Mouse (Mus musculus): ENCODE measurements around the gene Pkib. TPM values are rescaled to one million over a fixed set of nuclear protein-coding genes. Genes with fewer than 3 reads are reported as not detected.

Pkib gene
- polyA plus RNA-seq (2016; fragmentation: Nextera tagmentation; extraction: Ambion mirVana): 1.6 and 2.2 TPM in 2 replicates

DNA sequence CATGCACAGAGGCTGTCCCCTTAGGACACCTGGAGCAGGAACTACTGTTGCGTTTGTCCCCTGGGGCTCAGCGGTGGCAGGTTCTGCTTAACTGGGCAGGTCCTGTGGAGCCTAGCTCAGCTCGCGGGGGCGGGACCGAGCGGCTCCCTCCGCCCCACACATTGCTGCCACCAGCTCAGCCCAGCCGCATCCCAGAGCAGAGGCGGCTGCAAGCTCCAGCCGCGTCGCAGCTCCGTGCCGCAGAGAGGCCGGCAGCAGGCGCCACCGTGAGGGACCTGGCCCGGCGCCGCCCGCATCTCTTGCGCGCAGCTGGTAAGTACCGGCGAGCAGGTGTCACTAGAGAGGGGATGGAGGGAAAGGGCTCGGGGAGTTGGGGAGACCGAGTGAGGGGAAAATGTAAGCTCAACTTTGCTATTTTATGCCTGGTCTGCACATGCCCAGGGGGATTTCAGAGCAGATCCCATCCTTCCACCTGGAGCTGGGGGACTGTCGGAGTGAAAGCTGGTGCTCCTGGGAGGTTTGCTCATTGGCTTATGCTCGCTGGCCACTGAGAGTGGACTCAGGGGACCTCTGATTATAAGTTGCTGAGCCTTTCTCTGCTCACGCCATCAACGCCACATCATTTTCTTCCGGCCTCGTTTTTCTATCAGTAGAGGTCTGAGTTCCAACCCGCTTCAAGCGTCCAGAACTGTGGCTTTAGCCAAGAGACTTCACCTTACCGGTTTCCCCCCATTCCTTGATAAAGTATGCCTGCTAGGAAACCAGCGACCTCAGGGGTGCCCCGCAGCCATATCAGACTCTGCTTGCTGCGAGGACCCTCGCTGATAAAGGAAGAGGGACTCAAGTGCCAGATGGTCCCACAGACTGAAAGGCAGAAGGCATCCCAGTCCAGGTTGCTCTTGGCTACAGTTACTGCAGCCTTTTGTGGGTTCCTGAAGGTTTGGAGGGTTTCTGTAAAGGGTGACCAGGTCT is at the start of gene Pkib:
TSS of gene Pkib (plus strand) at position 86 of the 972 bp plus-strand sequence.
- Histone ChIP-seq H3K4me1 (peaks cover 13% of the 10 kb centered on the region), H3K27ac (peak within 1 kb of the TSS; percentile 15; the same call in 1 of the 2 replicates), H3K9me3 (peaks cover 7% of the 10 kb centered on the region; the same call in 1 of the 2 replicates), H3K36me3 (replicated peaks) (no peaks in the 10 kb centered on the region), H3K27me3 (ENCODE audit: poor library complexity, severe bottlenecking) (peaks cover 29% of the 10 kb centered on the region), H3K4me3 (peak within 1 kb of the TSS; percentile 56)
- WGBS: 3% methylated on average over 41 of the region's 41 CpGs
- peak; percentile 58 for DNase-seq (ENCODE audit: extremely low spot score, low spot score)

- no peak for DNase-seq (ENCODE audit: extremely low spot score, low spot score)
- H3K36me3 ChIP-seq (replicated peaks): no peaks in the 10 kb centered on the region
- no peak overlapping the region for H3K27ac ChIP-seq
- 48% methylated on average over 1 of the region's 1 CpGs for WGBS
- no peaks in the 10 kb centered on the region for H3K4me1 ChIP-seq
- no peaks in the 10 kb centered on the region for H3K27me3 ChIP-seq (ENCODE audit: poor library complexity, severe bottlenecking)
- no peaks in the 10 kb centered on the region for H3K9me3 ChIP-seq
- no peak overlapping the region for H3K4me3 ChIP-seq
Measured at GRCm38 (mm10) chr10:57583927-57584326, 47.9 kb upstream of the Pkib start.

GRCm38 (mm10) chr10:57594266-57594665 is 37.5 kb upstream of the Pkib start:
- no peak for DNase-seq (ENCODE audit: extremely low spot score, low spot score)
- Histone ChIP-seq H3K27ac (no peak overlapping the region), H3K4me1 (0 out of 2 replicates have a peak, but pooled peaks cover 3% of the 10 kb centered on the region), H3K36me3 (replicated peaks) (no peaks in the 10 kb centered on the region), H3K9me3 (no peaks in the 10 kb centered on the region), H3K4me3 (no peak overlapping the region), H3K27me3 (ENCODE audit: poor library complexity, severe bottlenecking) (no peaks in the 10 kb centered on the region)
- WGBS: 92% methylated on average over 2 of the region's 2 CpGs

- 81% methylated on average over 2 of the region's 2 CpGs for WGBS
- no peak for DNase-seq (ENCODE audit: extremely low spot score, low spot score)
- H3K27me3 ChIP-seq (ENCODE audit: poor library complexity, severe bottlenecking): no peaks in the 10 kb centered on the region
- H3K4me1 ChIP-seq: 0 out of 2 replicates have a peak, but pooled peaks cover 3% of the 10 kb centered on the region
- no peak overlapping the region for H3K4me3 ChIP-seq
- no peak overlapping the region for H3K27ac ChIP-seq
- no peaks in the 10 kb centered on the region for H3K9me3 ChIP-seq
- H3K36me3 ChIP-seq (replicated peaks): no peaks in the 10 kb centered on the region
Measured at GRCm38 (mm10) chr10:57597172-57597571, 34.6 kb upstream of the Pkib start.

DNA sequence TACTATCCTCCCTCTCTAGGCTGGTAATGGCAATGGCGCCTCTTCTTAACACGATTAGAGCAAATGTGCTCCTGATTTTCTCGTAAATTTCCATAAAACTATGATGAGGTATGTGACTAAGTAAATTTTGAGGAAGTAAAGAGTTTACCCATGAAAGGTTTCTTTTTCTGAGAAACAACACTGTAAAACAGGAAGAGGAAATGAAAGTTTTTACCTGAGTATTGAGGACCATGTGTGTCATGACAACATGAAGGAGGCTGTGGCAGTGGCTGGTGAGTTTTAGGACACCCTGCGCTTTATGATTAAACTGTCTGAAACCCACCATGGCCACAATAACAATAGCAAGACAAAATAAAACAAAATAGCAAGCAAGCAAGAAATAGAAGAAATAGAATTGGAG is 28.8 kb upstream of the Pkib start:
- no peaks in the 10 kb centered on the region for H3K36me3 ChIP-seq (replicated peaks)
- no peaks in the 10 kb centered on the region for H3K9me3 ChIP-seq
- 92% methylated on average over 4 of the region's 4 CpGs for WGBS
- no peak overlapping the region for H3K27ac ChIP-seq
- no peak overlapping the region for H3K4me3 ChIP-seq
- H3K4me1 ChIP-seq: no peaks in the 10 kb centered on the region
- DNase-seq (ENCODE audit: extremely low spot score, low spot score): no peak
- H3K27me3 ChIP-seq (ENCODE audit: poor library complexity, severe bottlenecking): no peaks in the 10 kb centered on the region

DNA sequence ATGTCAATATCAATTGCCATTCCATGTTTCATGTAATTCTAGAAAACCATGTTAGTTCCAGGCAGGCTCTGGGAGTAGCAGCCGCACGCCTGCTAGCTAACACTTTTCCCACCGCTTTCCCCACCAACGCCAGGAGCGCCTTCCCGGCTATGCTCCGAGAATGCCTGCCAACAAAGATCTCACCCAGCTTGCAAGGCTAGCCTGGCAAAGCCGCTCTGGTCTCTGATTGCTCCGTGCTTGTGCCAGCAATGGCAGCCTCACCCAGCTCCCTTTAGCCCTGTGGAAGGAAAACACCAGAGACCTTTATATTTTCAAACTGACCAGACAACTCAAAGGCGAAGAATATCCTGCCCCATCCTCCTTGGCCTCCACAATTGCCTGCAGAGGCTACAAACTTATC is 8.5 kb upstream of the Pkib start:
- Histone ChIP-seq H3K27ac (no peak overlapping the region), H3K36me3 (replicated peaks) (no peaks in the 10 kb centered on the region), H3K9me3 (no peaks in the 10 kb centered on the region), H3K4me3 (no peak overlapping the region), H3K27me3 (ENCODE audit: poor library complexity, severe bottlenecking) (no peaks in the 10 kb centered on the region), H3K4me1 (no peaks in the 10 kb centered on the region)
- no peak for DNase-seq (ENCODE audit: extremely low spot score, low spot score)
- 85% methylated on average over 10 of the region's 10 CpGs for WGBS

- peaks cover 22% of the 10 kb centered on the region for H3K27me3 ChIP-seq (ENCODE audit: poor library complexity, severe bottlenecking)
- no peak overlapping the region for H3K27ac ChIP-seq
- no peak for DNase-seq (ENCODE audit: extremely low spot score, low spot score)
- H3K4me3 ChIP-seq: no peak overlapping the region
- H3K36me3 ChIP-seq (replicated peaks): no peaks in the 10 kb centered on the region
- H3K4me1 ChIP-seq: peaks cover 12% of the 10 kb centered on the region
- 78% methylated on average over 2 of the region's 2 CpGs for WGBS
- H3K9me3 ChIP-seq: peaks cover 7% of the 10 kb centered on the region; the same call in 1 of the 2 replicates
Measured at GRCm38 (mm10) chr10:57627773-57628172, 4.0 kb upstream of the Pkib start.

DNA sequence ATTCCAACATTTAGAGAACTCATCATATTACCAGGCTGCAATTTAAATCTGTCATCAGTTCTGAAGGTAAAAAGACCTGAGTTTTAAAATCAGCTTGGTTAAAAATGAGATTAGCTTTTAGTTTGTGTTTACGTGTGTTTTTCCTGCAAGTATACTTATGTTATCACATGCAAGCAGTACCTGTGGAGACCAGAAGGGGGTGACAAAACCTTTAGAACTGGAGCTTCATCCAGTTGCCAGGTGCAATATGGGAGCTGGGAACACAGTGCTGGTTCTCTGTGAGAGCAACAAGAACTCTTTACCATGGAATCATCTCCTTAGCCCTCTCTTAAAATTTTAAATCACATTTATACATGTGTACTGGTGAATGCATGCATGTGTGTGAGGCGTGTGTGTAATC is 1.2 kb upstream of the Pkib start:
- H3K9me3 ChIP-seq: peaks cover 7% of the 10 kb centered on the region; the same call in 1 of the 2 replicates
- H3K4me1 ChIP-seq: peaks cover 13% of the 10 kb centered on the region
- WGBS: 88% methylated on average over 2 of the region's 2 CpGs
- no peaks in the 10 kb centered on the region for H3K36me3 ChIP-seq (replicated peaks)
- H3K27me3 ChIP-seq (ENCODE audit: poor library complexity, severe bottlenecking): peaks cover 29% of the 10 kb centered on the region
- H3K4me3 ChIP-seq: no peak overlapping the region
- no peak overlapping the region for H3K27ac ChIP-seq
- DNase-seq (ENCODE audit: extremely low spot score, low spot score): no peak

GRCm38 (mm10) chr10:57632868-57633240 is 1.1 kb downstream of the Pkib start:
- peaks cover 13% of the 10 kb centered on the region for H3K4me1 ChIP-seq
- peaks cover 7% of the 10 kb centered on the region; the same call in 1 of the 2 replicates for H3K9me3 ChIP-seq
- 81% methylated on average over 4 of the region's 4 CpGs for WGBS
- H3K36me3 ChIP-seq (replicated peaks): no peaks in the 10 kb centered on the region
- no peak overlapping the region for H3K27ac ChIP-seq
- peaks cover 29% of the 10 kb centered on the region for H3K27me3 ChIP-seq (ENCODE audit: poor library complexity, severe bottlenecking)
- DNase-seq (ENCODE audit: extremely low spot score, low spot score): no peak
- peak overlapping the region; percentile 56 for H3K4me3 ChIP-seq

GRCm38 (mm10) chr10:57636970-57637369 is 5.2 kb downstream of the Pkib start:
- Histone ChIP-seq H3K4me1 (peaks cover 9% of the 10 kb centered on the region), H3K36me3 (replicated peaks) (no peaks in the 10 kb centered on the region), H3K27me3 (ENCODE audit: poor library complexity, severe bottlenecking) (peaks cover 15% of the 10 kb centered on the region), H3K9me3 (no peaks in the 10 kb centered on the region), H3K4me3 (no peak overlapping the region), H3K27ac (no peak overlapping the region)
- 79% methylated on average over 4 of the region's 4 CpGs for WGBS
- no peak for DNase-seq (ENCODE audit: extremely low spot score, low spot score)

GRCm38 (mm10) chr10:57638250-57638649 is 6.5 kb downstream of the Pkib start:
- Histone ChIP-seq H3K27me3 (ENCODE audit: poor library complexity, severe bottlenecking) (peaks cover 2% of the 10 kb centered on the region), H3K4me3 (no peak overlapping the region), H3K27ac (no peak overlapping the region), H3K4me1 (no peaks in the 10 kb centered on the region), H3K36me3 (replicated peaks) (no peaks in the 10 kb centered on the region), H3K9me3 (no peaks in the 10 kb centered on the region)
- 90% methylated on average over 4 of the region's 4 CpGs for WGBS
- DNase-seq (ENCODE audit: extremely low spot score, low spot score): no peak

- no peak overlapping the region for H3K27ac ChIP-seq
- no peak overlapping the region for H3K4me3 ChIP-seq
- H3K9me3 ChIP-seq: no peaks in the 10 kb centered on the region
- H3K27me3 ChIP-seq (ENCODE audit: poor library complexity, severe bottlenecking): no peaks in the 10 kb centered on the region
- DNase-seq (ENCODE audit: extremely low spot score, low spot score): no peak
- H3K4me1 ChIP-seq: no peaks in the 10 kb centered on the region
- WGBS: 83% methylated on average over 3 of the region's 3 CpGs
- no peaks in the 10 kb centered on the region for H3K36me3 ChIP-seq (replicated peaks)
Measured at GRCm38 (mm10) chr10:57639540-57639939, 7.8 kb downstream of the Pkib start.

DNA sequence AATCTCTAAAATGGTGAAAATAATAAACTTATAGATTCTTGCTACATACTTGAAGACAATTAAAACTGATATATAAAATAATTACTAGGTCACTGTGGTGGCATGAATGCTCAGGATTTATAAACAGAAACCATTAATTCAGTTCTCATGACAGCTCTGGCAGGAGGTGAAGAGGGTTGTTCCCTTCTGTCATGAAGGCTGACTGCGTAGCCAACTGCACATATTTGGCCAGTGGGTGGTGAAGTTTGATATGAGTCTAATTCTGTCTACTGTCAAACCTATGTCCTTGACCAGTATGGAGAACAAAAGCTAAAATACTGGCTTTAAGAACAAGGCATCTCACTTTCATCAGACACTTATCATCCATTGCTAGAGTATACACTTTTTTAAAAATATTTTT is 21.5 kb downstream of the Pkib start:
- WGBS: 91% methylated on average over 1 of the region's 1 CpGs
- H3K4me1 ChIP-seq: no peaks in the 10 kb centered on the region
- no peak for DNase-seq (ENCODE audit: extremely low spot score, low spot score)
- no peaks in the 10 kb centered on the region for H3K27me3 ChIP-seq (ENCODE audit: poor library complexity, severe bottlenecking)
- no peaks in the 10 kb centered on the region for H3K9me3 ChIP-seq
- no peak overlapping the region for H3K4me3 ChIP-seq
- no peaks in the 10 kb centered on the region for H3K36me3 ChIP-seq (replicated peaks)
- H3K27ac ChIP-seq: no peak overlapping the region

Data from forebrain, embryonic 10.5 days (tissue).